Mouse (Mus musculus): ENCODE results near the gene Pla2g4a.

DNA sequence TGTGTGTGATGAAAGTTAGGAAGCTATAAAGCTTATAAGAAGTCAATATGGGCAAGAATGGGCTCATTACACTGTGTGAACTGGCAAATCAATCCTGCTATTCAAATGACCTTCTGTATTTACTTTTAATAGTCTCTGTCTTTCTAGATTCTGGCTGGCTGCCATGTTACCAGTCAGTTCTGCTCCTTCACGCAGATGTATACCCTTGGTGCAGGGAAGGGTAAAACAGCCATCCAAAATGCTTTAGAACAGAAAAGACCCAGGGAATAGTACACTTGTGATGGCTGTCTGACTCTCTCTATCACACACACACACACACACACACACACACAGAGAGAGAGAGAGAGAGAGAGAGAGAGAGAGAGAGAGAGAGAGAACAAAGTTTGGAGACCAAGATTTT lies 128.6 kb downstream of the Pla2g4a start:
- TF ChIP-seq CTCF (IDR thresholded peaks at IDR 0.05; ENCODE audit: low read depth, low read length) (no peak), POLR2A (IDR thresholded peaks at IDR 0.05; ENCODE audit: extremely low read depth, insufficient read depth, low read length) (no peak)

Measured in liver, adult 2 months (tissue).